Mouse (Mus musculus): ENCODE data around the gene Dido1. TPM values are rescaled to one million over a fixed set of nuclear protein-coding genes. Genes with fewer than 3 reads are reported as not detected.
"Not testable (repeated sequence)": the region's sequence is repeated elsewhere in the genome, so short reads cannot be mapped to it uniquely, and the experiment has no call there.

The Dido1 gene
- total RNA-seq, 2 experiments from 2014 or later = 40.6 to 42.8 TPM

- intact Hi-C loops (cut with DNase I) = no loop called here
- DNase-seq = peak in 1 of 2 experiments; percentile 8
Measured at GRCm38 (mm10) chr2:180725414-180725778, 15.6 kb upstream of the Dido1 start.

- intact Hi-C loops (cut with DNase I) = no loop called here
Measured at GRCm38 (mm10) chr2:180724585-180725413, 15.0 kb upstream of the Dido1 start, which contains the start of gene Slc17a9. Gene Slc17a9, plus strand, starts transcription at chr2:180725263.

GRCm38 (mm10) chr2:180723865-180724264, 14.1 kb upstream of the Dido1 start:
- intact Hi-C loops (cut with DNase I) = no loop called here
- DNase-seq = no peak

More at GRCm38 (mm10) chr2:180724585-180725413, 15.0 kb upstream of the Dido1 start, which contains the start of gene Slc17a9:
- peak; percentile 60 for DNase-seq

- intact Hi-C loops (cut with DNase I); DNase-seq: not testable (repeated sequence)
Measured at GRCm38 (mm10) chr2:180722748-180723147, 12.9 kb upstream of the Dido1 start.

GRCm38 (mm10) chr2:180712037-180712689, 2.4 kb upstream of the Dido1 start:
- intact Hi-C loops (cut with DNase I) = no loop called here
- no peak for DNase-seq

- no peak for DNase-seq
- intact Hi-C loops (cut with DNase I) = loop anchor here (2.0 kb wide), 1 partner anchor 33 kb away; no protein-coding TSS in a partner anchor
Measured at GRCm38 (mm10) chr2:180711527-180711926, 1.7 kb upstream of the Dido1 start.

GRCm38 (mm10) chr2:180710276-180711155, 717 bp upstream of the Dido1 start:
- DNase-seq = no peak
- intact Hi-C loops (cut with DNase I) = loop anchor here (2.0 kb wide), 1 partner anchor 32 kb away; no protein-coding TSS in a partner anchor

GRCm38 (mm10) chr2:180709023-180709922, 526 bp downstream of the Dido1 start:
- intact Hi-C loops (cut with DNase I) = loop anchor here (10.0 kb wide), 1 partner anchor 534 kb away; the partner anchor contains the start of gene Adrm1
- no peak for DNase-seq

GRCm38 (mm10) chr2:180705975-180706374, 3.8 kb downstream of the Dido1 start:
- DNase-seq = no peak
- intact Hi-C loops (cut with DNase I) = loop anchor here (10.0 kb wide), 1 partner anchor 531 kb away; the partner anchor contains the start of gene Adrm1

GRCm38 (mm10) chr2:180705066-180705465, 4.7 kb downstream of the Dido1 start:
- intact Hi-C loops (cut with DNase I) = loop anchor here (10.0 kb wide), 1 partner anchor 530 kb away; the partner anchor contains the start of gene Adrm1
- no peak for DNase-seq

- intact Hi-C loops (cut with DNase I) = loop anchor here (10.0 kb wide), 1 partner anchor 530 kb away; the partner anchor contains the start of gene Adrm1
- peak; percentile 82 to 84 for DNase-seq
Measured at GRCm38 (mm10) chr2:180704591-180704990, 5.2 kb downstream of the Dido1 start.

- intact Hi-C loops (cut with DNase I) = loop anchor here (10.0 kb wide), 1 partner anchor 529 kb away; the partner anchor contains the start of gene Adrm1
- DNase-seq = no peak
Measured at GRCm38 (mm10) chr2:180703645-180704359, 6.0 kb downstream of the Dido1 start.

GRCm38 (mm10) chr2:180703175-180703574, 6.6 kb downstream of the Dido1 start:
- intact Hi-C loops (cut with DNase I) = loop anchor here (10.0 kb wide), 1 partner anchor 528 kb away; the partner anchor contains the start of gene Adrm1
- DNase-seq = no peak

- intact Hi-C loops (cut with DNase I) = loop anchor here (10.0 kb wide), 1 partner anchor 528 kb away; the partner anchor contains the start of gene Adrm1
- DNase-seq = peak in 1 of 2 experiments; percentile 24
Measured at GRCm38 (mm10) chr2:180702701-180703149, 7.1 kb downstream of the Dido1 start.

GRCm38 (mm10) chr2:180701767-180702621, 7.8 kb downstream of the Dido1 start:
- peak; percentile 95 for DNase-seq
- intact Hi-C loops (cut with DNase I) = loop anchor here (10.0 kb wide), 1 partner anchor 527 kb away; the partner anchor contains the start of gene Adrm1

GRCm38 (mm10) chr2:180701053-180701766, 8.6 kb downstream of the Dido1 start:
- DNase-seq = no peak
- intact Hi-C loops (cut with DNase I) = loop anchor here (10.0 kb wide), 1 partner anchor 526 kb away; the partner anchor contains the start of gene Adrm1
